Mouse (Mus musculus) forebrain, postnatal 0 days (tissue): Measurements from ENCODE around the gene Ccdc34. TPM values are rescaled to one million over a fixed set of nuclear protein-coding genes. Genes with fewer than 3 reads are reported as not detected.

Source experiments
- ATAC-seq: fragments of 200-750 bp; cut with Nextera tagmentation; 2 replicates; pipeline ENCODE4 v1.8.0; 2017; ENCODE audit warnings: mild to moderate bottlenecking, moderate library complexity
- DNase-seq: peaks from one replicate; pipeline ENCODE4 v3.0.0-alpha.2; 2015
- H3K27ac ChIP-seq: fragments of 300-500 bp; sonication (generic); 2 replicates; pipeline ENCODE4 v1.5.1; 2014; ENCODE audit warnings: low read depth, mild to moderate bottlenecking, antibody characterized with exemption, low read length, moderate library complexity, mixed read lengths
- H3K27me3 ChIP-seq: fragments of 300-500 bp; sonication (generic); 2 replicates; pipeline ENCODE4 v1.6.1; 2014; ENCODE audit warnings: mild to moderate bottlenecking, low read length, mixed read lengths; ENCODE audit not compliant: insufficient read depth
- H3K36me3 ChIP-seq: fragments of 300-500 bp; sonication (generic); 2 replicates; pipeline ENCODE4 v1.6.1; 2014; ENCODE audit warnings: mild to moderate bottlenecking, moderate library complexity; ENCODE audit not compliant: insufficient read depth
- H3K4me1 ChIP-seq: fragments of 300-500 bp; sonication (generic); 2 replicates; pipeline ENCODE4 v1.6.1; 2014; ENCODE audit warnings: antibody characterized with exemption; ENCODE audit not compliant: insufficient read depth
- H3K4me2 ChIP-seq: fragments of 300-500 bp; sonication (generic); 2 replicates; pipeline ENCODE4 v1.6.1; 2014; ENCODE audit warnings: low read depth, mild to moderate bottlenecking, moderate library complexity
- H3K4me3 ChIP-seq: fragments of 300-500 bp; sonication (generic); 2 replicates; pipeline ENCODE4 v1.5.1; 2014; ENCODE audit warnings: low read depth, low read length, mixed read lengths
- H3K9ac ChIP-seq: fragments of 300-500 bp; sonication (generic); 2 replicates; pipeline ENCODE4 v1.6.1; 2014; ENCODE audit warnings: mild to moderate bottlenecking
- H3K9me3 ChIP-seq: fragments of 300-500 bp; sonication (generic); 2 replicates; pipeline ENCODE4 v1.6.1; 2016; ENCODE audit warnings: low read length
- CTCF ChIP-seq: sonication (generic); IDR thresholded peaks from 2 replicates; pipeline ENCODE4 v1.5.1; 2016; ENCODE audit warnings: antibody characterized with exemption, control low read depth, low read depth
- WGBS: fragments of 180-500 bp; shearing (Covaris S2); extraction: QIAGEN DNeasy Blood & Tissue Kit; methylation state at CpG from one replicate; pipeline ENCODE4 v1.1.7; 2014; 5-methylcytosine and 5-hydroxymethylcytosine counted together
- polyA plus RNA-seq: library from polyadenylated mRNA; unstranded; fragments of >200 nt; fragmentation: Nextera tagmentation; extraction: Ambion mirVana; gene quantifications from 2 replicates; pipeline ENCODE4 v1.2.1, GENCODE M21; 2015
- total RNA-seq: library from RNA; depleted of rRNA; stranded (reverse); fragments of >200 nt; gene quantifications from 2 replicates; pipeline ENCODE4 v1.2.3, GENCODE M21; 2014

The Ccdc34 gene
- total and polyA plus RNA-seq, 2 experiments from 2014 or later, result 27.3 TPM

DNA sequence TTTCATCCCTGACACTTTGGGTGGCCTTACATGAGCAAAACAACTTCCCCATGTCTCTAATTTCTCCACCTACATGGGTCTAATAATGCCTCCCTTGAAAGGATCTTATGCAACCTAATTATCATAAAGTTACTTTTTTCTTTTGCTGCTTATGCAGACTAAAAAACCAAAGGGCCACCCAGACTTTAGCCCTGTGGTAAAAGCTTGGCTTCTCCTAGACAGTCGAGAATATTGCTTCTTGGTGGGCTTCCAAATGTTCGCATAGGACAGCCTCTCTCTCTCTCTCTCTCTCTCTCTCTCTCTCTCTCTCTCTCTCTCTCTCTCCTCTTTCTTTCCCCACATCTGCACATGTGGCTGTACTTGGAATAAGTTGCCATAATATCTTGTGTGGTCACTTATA is 60.0 kb downstream of the Ccdc34 start:
- DNase-seq, result no peak
- 64% methylated on average over 2 of the region's 2 CpGs for WGBS
- no peak for ATAC-seq
- H3K4me2 ChIP-seq, result no peak overlapping the region
- H3K9ac ChIP-seq, result no peak overlapping the region
- no peaks in the 10 kb centered on the region for H3K4me1 ChIP-seq
- no peak overlapping the region for H3K4me3 ChIP-seq
- no peak for TF ChIP-seq CTCF
- H3K9me3 ChIP-seq, result no peaks in the 10 kb centered on the region
- no peaks in the 10 kb centered on the region for H3K27me3 ChIP-seq
- H3K36me3 ChIP-seq, result no peaks in the 10 kb centered on the region
- no peak overlapping the region for H3K27ac ChIP-seq

DNA sequence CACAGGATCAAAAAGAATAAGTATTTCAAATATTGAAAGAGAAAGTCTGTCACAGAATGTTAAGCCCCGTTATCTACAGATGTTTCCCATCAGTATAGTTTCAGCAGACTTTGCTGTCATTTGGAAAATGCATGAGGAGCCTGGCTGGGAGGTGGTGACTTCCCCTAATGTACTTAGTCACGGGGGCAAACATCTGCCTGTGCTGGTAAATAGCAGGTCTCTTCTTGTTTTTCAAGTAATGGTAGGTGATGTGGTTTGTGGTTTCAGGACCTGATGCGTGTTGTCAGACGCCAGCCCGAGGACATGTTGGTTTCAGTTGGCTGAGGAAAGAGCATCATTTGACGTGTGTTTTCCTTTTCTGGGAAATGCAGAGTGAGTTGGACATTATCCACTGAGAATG is 62.9 kb downstream of the Ccdc34 start:
- no peak overlapping the region for H3K4me3 ChIP-seq
- H3K36me3 ChIP-seq, result no peaks in the 10 kb centered on the region
- H3K4me1 ChIP-seq, result no peaks in the 10 kb centered on the region
- H3K9me3 ChIP-seq, result no peaks in the 10 kb centered on the region
- 85% methylated on average over 6 of the region's 6 CpGs for WGBS
- no peak for ATAC-seq
- no peak for DNase-seq
- H3K4me2 ChIP-seq, result no peak overlapping the region
- no peak for TF ChIP-seq CTCF
- H3K9ac ChIP-seq, result no peak overlapping the region
- no peaks in the 10 kb centered on the region for H3K27me3 ChIP-seq
- H3K27ac ChIP-seq, result no peak overlapping the region

DNA sequence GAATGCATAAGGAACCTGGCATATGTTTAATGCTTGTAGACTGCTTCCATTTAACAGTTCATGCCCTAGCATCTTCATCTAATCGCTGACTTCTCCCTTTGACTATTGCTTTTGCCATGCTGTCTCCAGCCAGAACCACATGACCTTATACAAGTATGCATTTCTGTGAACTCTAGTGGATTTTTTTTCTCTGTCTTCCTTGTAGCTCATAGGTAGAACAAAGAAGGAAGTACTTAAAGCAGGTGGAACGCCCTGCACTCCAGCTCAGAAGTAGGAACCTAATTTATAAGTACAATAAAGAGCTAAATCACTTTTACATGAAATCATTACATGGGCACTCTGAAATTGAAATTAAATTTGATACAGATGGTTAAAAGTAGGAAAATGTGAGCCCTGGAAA is 65.4 kb downstream of the Ccdc34 start:
- ATAC-seq, result no peak
- Histone ChIP-seq H3K27me3 (no peaks in the 10 kb centered on the region), H3K4me3 (no peak overlapping the region), H3K4me1 (no peaks in the 10 kb centered on the region), H3K27ac (no peak overlapping the region), H3K9me3 (no peaks in the 10 kb centered on the region), H3K9ac (no peak overlapping the region), H3K36me3 (no peaks in the 10 kb centered on the region), H3K4me2 (no peak overlapping the region)
- TF ChIP-seq CTCF, result no peak
- WGBS, result 91% methylated on average over 2 of the region's 2 CpGs
- DNase-seq, result no peak

DNA sequence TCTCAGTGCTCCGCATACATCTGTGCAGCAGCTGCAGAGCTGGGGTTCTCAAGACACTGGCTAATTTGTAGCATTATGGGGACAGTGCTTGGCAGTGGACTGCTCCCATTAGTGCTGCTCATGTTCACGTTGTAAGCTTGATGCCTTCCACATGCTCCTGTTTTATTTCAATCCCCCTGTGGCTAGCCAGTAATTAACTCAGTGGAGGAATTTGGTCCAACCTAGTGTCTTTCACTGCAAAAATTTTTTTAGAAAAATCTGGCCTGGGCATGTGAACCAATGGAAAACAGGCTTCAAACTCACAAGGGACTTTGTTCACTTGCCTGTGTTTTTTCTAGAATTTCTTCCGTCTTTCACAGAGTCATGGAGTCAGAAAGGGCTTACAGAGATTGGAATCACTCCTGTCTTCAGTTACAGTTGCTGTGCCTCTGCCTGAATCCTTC is 68.1 kb downstream of the Ccdc34 start:
- ATAC-seq (no peak), DNase-seq (no peak)
- Histone ChIP-seq H3K4me1 (no peaks in the 10 kb centered on the region), H3K9me3 (no peaks in the 10 kb centered on the region), H3K4me3 (no peak overlapping the region), H3K4me2 (no peak overlapping the region), H3K27me3 (no peaks in the 10 kb centered on the region), H3K27ac (no peak overlapping the region), H3K36me3 (no peaks in the 10 kb centered on the region), H3K9ac (no peak overlapping the region)
- no peak for TF ChIP-seq CTCF
- 61% methylated on average over 3 of the region's 3 CpGs for WGBS

DNA sequence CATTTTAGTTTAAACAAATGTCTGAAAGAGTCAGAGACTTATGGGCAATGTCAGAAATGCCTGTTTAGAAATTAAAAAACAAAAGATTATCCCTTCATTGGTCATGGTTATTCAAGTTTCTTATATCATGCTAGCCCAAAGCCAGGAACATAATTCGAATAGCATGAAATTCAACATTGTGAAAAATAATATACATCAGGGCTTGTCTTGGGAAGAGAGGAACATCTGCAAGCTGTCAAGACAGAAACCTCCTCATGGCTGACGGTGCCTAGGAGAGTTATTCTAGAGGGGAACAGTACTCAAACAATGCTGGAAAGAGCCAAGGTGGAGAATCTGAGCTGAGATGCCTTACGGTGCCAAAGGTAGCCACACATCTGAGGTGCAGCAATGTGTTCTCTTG is 96.5 kb downstream of the Ccdc34 start:
- no peak overlapping the region for H3K4me2 ChIP-seq
- H3K4me3 ChIP-seq, result no peak overlapping the region
- H3K4me1 ChIP-seq, result no peaks in the 10 kb centered on the region
- no peaks in the 10 kb centered on the region for H3K9me3 ChIP-seq
- no peak overlapping the region for H3K27ac ChIP-seq
- ATAC-seq (no peak), DNase-seq (no peak)
- TF ChIP-seq CTCF, result no peak
- 94% methylated on average over 3 of the region's 3 CpGs for WGBS
- H3K9ac ChIP-seq, result no peak overlapping the region
- no peaks in the 10 kb centered on the region for H3K36me3 ChIP-seq
- H3K27me3 ChIP-seq, result no peaks in the 10 kb centered on the region

DNA sequence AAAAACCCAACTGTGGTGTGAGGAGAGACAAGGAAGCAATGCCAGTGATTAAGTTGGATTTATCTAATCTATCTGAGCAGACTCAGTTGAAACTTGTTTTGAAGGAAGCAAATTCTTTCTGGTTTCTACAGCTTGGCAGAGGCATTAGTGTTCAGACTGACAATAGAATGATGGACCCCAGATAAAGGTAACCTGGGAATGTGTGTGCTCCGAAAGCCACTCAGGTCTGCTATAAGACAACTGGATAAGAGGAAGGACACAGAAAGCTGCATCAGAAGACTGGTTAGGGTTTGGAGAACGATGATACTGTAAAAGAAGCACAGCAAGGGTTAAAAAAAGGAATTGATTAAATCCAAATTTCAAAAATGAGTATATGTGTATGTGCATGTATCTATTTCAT is 111.8 kb downstream of the Ccdc34 start:
- DNase-seq (no peak), ATAC-seq (no peak)
- no peak overlapping the region for H3K4me2 ChIP-seq
- no peak overlapping the region for H3K27ac ChIP-seq
- H3K4me1 ChIP-seq, result no peaks in the 10 kb centered on the region
- no peaks in the 10 kb centered on the region for H3K9me3 ChIP-seq
- TF ChIP-seq CTCF, result no peak
- no peak overlapping the region for H3K4me3 ChIP-seq
- H3K9ac ChIP-seq, result no peak overlapping the region
- H3K27me3 ChIP-seq, result no peaks in the 10 kb centered on the region
- H3K36me3 ChIP-seq, result no peaks in the 10 kb centered on the region
- 89% methylated on average over 2 of the region's 2 CpGs for WGBS

DNA sequence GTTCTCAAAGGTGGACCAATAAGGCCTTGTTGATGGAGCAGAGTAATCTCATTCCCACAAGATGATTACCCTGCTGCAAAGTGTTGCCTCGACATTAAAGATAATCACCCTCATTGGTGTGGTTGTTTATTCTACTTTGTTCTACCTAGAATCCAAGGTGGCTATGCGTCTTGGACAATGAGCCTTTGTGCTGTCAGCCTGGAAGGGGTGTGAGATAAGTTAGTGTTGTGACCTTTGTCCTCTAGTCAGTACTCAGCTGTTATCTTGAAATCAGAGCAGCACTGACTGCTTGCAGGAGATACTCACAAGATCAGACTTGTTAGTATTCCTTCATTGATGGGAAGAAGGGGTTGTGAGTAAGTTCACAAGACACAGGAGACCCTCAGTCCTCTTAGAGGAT is 114.0 kb downstream of the Ccdc34 start:
- Histone ChIP-seq H3K4me1 (no peaks in the 10 kb centered on the region), H3K27ac (no peak overlapping the region), H3K27me3 (no peaks in the 10 kb centered on the region), H3K36me3 (no peaks in the 10 kb centered on the region), H3K4me3 (no peak overlapping the region), H3K4me2 (no peak overlapping the region), H3K9me3 (no peaks in the 10 kb centered on the region), H3K9ac (no peak overlapping the region)
- ATAC-seq (no peak), DNase-seq (no peak)
- no peak for TF ChIP-seq CTCF
- WGBS, result 74% methylated on average over 2 of the region's 2 CpGs
